Mouse (Mus musculus) mouse embryonic stem cell (cell line): ENCODE measurements around the gene Matn4.

Experiments used
- in situ Hi-C, 2 experiments: fragments of 300-500 bp; cut with MboI; formaldehyde crosslinking; loops; 1 replicate in 1 of 2; 3 replicates in 1 of 2; pipeline ENCODE4 v1.14.3; 2019 to 2020; ENCODE audit warnings: low sequenced_read_pairs in 2 of 2, low pct_unique_long_range_greater_than_20kb in 1 of 2, mixed read lengths in 1 of 2; ENCODE audit not compliant: unreplicated experiment in 1 of 2

Gene Matn4

GRCm38 (mm10) chr2:164385927-164386763, 18.8 kb downstream of the Matn4 start:
- in situ Hi-C loops = no loop called here

DNA sequence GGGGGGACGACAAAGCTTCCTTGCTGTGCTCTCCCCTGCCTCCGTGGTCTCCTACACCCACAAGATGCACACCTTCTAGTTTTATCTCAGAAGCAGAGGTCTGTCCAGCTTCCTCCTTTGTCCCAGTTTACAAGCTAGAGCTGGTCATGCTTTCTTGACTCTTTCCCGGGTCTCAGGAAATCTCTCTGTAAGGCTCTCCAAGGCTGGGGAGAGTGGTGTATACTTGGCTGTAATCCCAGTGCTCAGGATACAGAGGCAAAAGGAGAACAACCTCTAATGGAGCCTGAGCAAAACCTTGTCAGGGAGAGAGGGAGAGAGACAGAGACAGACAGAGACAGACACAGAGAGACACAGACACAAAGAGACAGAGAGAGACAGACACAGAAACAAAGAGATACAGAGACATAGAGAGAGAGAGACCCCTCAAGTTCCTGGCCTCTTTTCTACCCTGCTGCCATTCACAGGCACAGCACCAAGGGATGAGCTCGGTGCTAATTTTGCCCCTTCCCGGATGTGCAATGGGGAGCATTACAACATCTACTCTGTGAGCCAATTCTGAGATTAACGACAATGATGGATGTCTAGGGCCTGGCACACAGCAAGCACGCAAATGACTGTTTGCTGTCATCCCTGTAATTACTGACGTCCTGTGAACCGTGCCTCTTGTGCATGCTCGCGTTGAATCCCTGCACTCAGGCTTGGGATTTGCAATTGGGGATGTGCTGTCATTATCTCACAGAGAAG, 21.1 kb downstream of the Matn4 start:
- in situ Hi-C loops = no loop called here

- in situ Hi-C loops = no loop called here
These were observed 22.0 kb downstream of the Matn4 start for GRCm38 (mm10) chr2:164382971-164383370.

GRCm38 (mm10) chr2:164381726-164382125, 23.2 kb downstream of the Matn4 start:
- in situ Hi-C loops = no loop called here

- in situ Hi-C loops = no loop called here
These were observed 27.2 kb downstream of the Matn4 start for GRCm38 (mm10) chr2:164377478-164378426.

DNA sequence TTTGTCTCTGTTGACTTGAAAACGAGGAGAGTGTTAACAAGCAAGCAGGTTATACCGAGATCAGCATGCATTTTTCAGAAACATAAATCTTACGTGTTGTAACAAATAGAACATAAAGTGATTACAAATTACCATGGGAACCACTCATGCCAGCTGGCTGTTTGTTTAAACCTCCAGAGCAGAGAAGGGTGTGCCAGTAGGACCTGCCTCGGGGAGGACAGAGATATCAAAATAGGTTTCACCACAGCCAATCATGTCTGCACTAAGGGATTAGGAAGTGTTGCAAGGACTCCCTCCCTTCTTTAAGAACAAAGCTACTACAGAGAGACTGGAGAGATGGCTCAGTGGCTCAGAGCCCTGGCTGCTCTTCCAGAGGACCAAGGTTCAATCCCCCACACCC, 31.8 kb downstream of the Matn4 start:
- in situ Hi-C loops = no loop called here

- in situ Hi-C loops = no loop called here
These were observed 32.4 kb downstream of the Matn4 start for GRCm38 (mm10) chr2:164372408-164373053.

- in situ Hi-C loops = no loop called here
These were observed 33.6 kb downstream of the Matn4 start for GRCm38 (mm10) chr2:164371371-164371770.

DNA sequence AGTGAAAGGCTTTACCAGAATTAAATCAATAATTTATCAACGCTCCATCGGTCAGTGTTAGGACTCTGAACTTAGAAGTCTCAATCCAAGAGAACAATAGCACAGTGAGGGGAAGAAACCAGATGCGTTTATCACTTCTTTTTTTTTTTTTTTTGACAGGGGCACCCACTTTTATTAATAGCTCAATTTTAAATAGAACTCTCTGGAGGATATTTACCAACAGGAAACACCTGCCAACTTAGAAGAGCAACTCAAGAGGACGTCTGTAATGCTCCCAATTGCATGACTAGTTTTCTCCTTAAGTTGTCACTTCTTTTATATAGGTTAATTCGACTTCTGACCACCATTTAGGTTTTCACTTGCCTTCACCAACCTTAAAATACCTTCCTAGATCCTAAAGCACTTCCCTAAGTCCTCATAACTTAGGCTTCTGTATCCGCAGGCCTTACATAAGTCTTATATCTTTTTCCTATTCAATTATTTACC, 36.3 kb downstream of the Matn4 start:
- in situ Hi-C loops = no loop called here

GRCm38 (mm10) chr2:164366947-164367346, 38.0 kb downstream of the Matn4 start:
- in situ Hi-C loops = no loop called here

DNA sequence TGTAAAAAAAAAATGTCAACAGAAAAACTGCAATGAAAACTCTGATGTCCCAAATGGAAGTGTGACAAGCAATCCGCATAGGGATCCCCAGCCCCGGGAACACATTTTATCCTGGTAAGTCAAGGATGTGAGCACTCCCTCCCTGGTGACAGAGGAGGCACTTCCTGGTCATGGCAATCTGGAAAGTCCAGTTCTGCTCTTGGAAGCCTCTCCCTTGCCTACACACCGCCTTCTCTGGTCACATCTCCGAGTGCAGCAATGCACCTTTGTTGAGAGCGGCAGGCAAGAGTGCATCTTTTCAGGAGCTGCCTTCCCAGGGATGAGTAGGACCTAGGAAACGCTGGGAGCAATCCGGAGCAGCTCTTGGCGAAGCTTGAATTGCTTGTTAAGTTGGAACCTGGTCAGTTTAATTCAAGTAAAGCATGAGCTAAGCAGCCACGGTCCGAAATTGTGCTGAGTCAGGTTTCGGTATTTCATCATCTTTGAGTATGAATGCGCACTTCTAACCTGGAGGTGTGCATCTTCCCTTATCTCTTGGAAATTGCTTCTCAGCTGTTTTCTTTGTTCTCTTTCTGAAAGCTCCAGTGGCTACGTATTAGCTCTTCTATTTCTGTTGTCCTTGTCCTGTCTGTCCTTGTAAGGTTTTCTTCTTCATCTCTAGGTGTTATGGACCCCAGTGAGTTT, 43.8 kb downstream of the Matn4 start:
- in situ Hi-C loops = no loop called here

GRCm38 (mm10) chr2:164359668-164360067, 45.3 kb downstream of the Matn4 start:
- in situ Hi-C loops = loop anchor here in 1 of 2 experiments (10.0 kb wide), 1 partner anchor 255 kb away; no protein-coding TSS in a partner anchor

- in situ Hi-C loops = loop anchor here in 1 of 2 experiments (10.0 kb wide), 1 partner anchor 254 kb away; no protein-coding TSS in a partner anchor
These were observed 45.9 kb downstream of the Matn4 start for GRCm38 (mm10) chr2:164359031-164359430.

GRCm38 (mm10) chr2:164358373-164358772, 46.6 kb downstream of the Matn4 start:
- in situ Hi-C loops = loop anchor here in 1 of 2 experiments (10.0 kb wide), 1 partner anchor 254 kb away; no protein-coding TSS in a partner anchor

DNA sequence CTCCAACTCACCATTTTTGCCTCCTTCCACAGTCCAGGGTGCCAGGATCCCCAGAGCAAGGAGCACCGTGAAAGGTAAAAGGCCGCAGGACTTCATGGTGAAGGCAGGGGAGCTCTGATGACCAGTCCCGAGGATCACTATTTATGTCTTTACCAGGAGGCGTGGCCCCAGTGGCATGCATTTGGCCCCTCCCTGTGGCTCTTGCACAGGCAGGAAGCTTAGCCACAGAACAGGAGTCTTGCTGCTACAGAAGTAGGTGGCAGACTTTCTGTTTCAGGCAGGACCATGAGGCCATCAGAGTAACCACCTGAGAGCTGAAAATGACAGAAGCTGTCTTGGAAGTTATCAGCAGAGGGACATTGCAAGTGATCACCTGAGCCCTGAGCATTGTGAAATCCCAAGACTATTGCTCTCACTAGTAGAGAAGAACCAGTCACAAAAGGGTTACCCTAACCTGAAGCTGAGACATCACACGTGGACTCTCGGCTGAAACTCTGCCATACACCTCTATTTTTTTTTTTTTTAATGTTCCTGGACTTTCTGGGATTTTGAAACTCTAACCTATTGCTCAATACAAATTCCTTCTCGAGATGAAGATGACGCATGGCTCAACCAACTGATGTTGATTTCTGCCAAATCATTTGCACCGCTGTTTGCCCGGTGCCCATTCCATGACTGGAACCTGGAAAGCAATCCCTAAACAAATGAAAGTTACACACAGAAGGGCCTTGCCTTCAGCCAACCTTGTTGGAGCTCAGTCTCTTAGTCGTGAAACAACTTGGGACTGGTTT, 48.6 kb downstream of the Matn4 start:
- in situ Hi-C loops = loop anchor here in 1 of 2 experiments (10.0 kb wide), 1 partner anchor 252 kb away; no protein-coding TSS in a partner anchor

DNA sequence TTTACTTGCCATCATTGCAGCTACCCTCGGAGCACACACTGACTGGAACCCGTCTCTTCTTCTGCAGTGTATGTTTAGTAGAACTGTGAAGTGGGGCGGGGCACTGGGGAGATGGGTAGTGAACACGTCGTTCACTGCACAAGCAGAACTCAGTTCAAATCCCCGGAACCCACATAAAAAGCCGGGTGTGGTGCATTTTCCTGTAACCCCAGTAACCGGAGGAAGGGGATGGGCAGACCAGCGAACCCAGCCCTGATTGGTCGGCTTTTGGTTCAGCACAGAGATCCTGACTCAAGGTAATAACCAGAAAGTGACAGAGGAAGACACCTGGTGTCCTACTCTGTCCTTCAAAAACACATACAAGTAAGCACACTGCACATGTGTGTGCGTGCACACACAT, 51.6 kb downstream of the Matn4 start:
- in situ Hi-C loops = loop anchor here in 1 of 2 experiments (10.0 kb wide), 1 partner anchor 249 kb away; no protein-coding TSS in a partner anchor
